Mouse (Mus musculus): ENCODE results near the gene Gm21188. TPM values are rescaled to one million over a fixed set of nuclear protein-coding genes. Genes with fewer than 3 reads are reported as not detected.
"Not testable (repeated sequence)": the region's sequence is repeated elsewhere in the genome, so short reads cannot be mapped to it uniquely, and the experiment has no call there.

Gene Gm21188
- 0.12 TPM in 1 of 2 replicates, not detected in the other for total RNA-seq (2021)
- long read RNA-seq = 0 reads

GRCm38 (mm10) chr13:120052085-120052484 is at the start of gene Gm21188:
Gene Gm21188 (minus strand): TSS chr13:120052194.
- not testable (repeated sequence) for DNase-seq

- DNase-seq = not testable (repeated sequence)
These were observed 47.3 kb upstream of the Gm21188 start for GRCm38 (mm10) chr13:120099327-120099726.

GRCm38 (mm10) chr13:120096938-120097256 is 44.9 kb upstream of the Gm21188 start:
- not testable (repeated sequence) for DNase-seq

GRCm38 (mm10) chr13:120096241-120096937 is 44.4 kb upstream of the Gm21188 start:
- DNase-seq = peak; percentile 1

- DNase-seq = not testable (repeated sequence)
These were observed 41.0 kb upstream of the Gm21188 start for GRCm38 (mm10) chr13:120092950-120093349.

GRCm38 (mm10) chr13:120079644-120080043 is 27.6 kb upstream of the Gm21188 start:
- not testable (repeated sequence) for DNase-seq

- DNase-seq = not testable (repeated sequence)
These were observed 18.9 kb upstream of the Gm21188 start for GRCm38 (mm10) chr13:120070878-120071277.

GRCm38 (mm10) chr13:120070012-120070598 is 18.1 kb upstream of the Gm21188 start:
- not testable (repeated sequence) for DNase-seq

GRCm38 (mm10) chr13:120063439-120064089 is 11.6 kb upstream of the Gm21188 start:
- DNase-seq = not testable (repeated sequence)

- DNase-seq = not testable (repeated sequence)
These were observed 10.9 kb upstream of the Gm21188 start for GRCm38 (mm10) chr13:120062903-120063302.

GRCm38 (mm10) chr13:120048608-120049007 is 3.4 kb downstream of the Gm21188 start:
- DNase-seq = not testable (repeated sequence)

- DNase-seq = not testable (repeated sequence)
These were observed 3.8 kb downstream of the Gm21188 start for GRCm38 (mm10) chr13:120048186-120048585.

- not testable (repeated sequence) for DNase-seq
These were observed 5.4 kb downstream of the Gm21188 start for GRCm38 (mm10) chr13:120046422-120047209.

- peak; percentile 49 for DNase-seq
These were observed 10.8 kb downstream of the Gm21188 start for GRCm38 (mm10) chr13:120041145-120041544.

GRCm38 (mm10) chr13:120037881-120038280 is 14.1 kb downstream of the Gm21188 start:
- DNase-seq = not testable (repeated sequence)

GRCm38 (mm10) chr13:120036577-120037115 is 15.3 kb downstream of the Gm21188 start:
- DNase-seq = not testable (repeated sequence)

- not testable (repeated sequence) for DNase-seq
These were observed 16.8 kb downstream of the Gm21188 start for GRCm38 (mm10) chr13:120035151-120035550.

- not testable (repeated sequence) for DNase-seq
These were observed 17.4 kb downstream of the Gm21188 start for GRCm38 (mm10) chr13:120034637-120035036.

- peak; percentile 4 for DNase-seq
These were observed 18.3 kb downstream of the Gm21188 start for GRCm38 (mm10) chr13:120033516-120034190.

- DNase-seq = not testable (repeated sequence)
These were observed 20.3 kb downstream of the Gm21188 start for GRCm38 (mm10) chr13:120031676-120032075.

- not testable (repeated sequence) for DNase-seq
These were observed 24.6 kb downstream of the Gm21188 start for GRCm38 (mm10) chr13:120027368-120027767.

Measured in adrenal gland, postnatal 25 days (tissue).